Mouse (Mus musculus) intestine, embryonic 16.5 days (tissue): Measurements from ENCODE around the gene Dnajc5g. TPM values are rescaled to one million over a fixed set of nuclear protein-coding genes. Genes with fewer than 3 reads are reported as not detected.

Experiments used
- polyA plus RNA-seq: library from polyadenylated mRNA; unstranded; fragments of >200 nt; fragmentation: Nextera tagmentation; extraction: Ambion mirVana; gene quantifications from 2 replicates; pipeline ENCODE4 v1.2.1, GENCODE M21; 2015

Gene Dnajc5g
- polyA plus RNA-seq, 1 experiment from 2014 or later, result not detected

Other genes with a start within 250 kb of the Dnajc5g start
- gene Tmem214, start 238.3 kb upstream of the Dnajc5g start, polyA plus RNA-seq, result 76.5 and 81.0 TPM in 2 replicates
- gene Agbl5, start 217.6 kb upstream of the Dnajc5g start, polyA plus RNA-seq, result 13.9 and 16.3 TPM in 2 replicates
- gene Ost4, start 198.5 kb upstream of the Dnajc5g start, polyA plus RNA-seq, result 459 and 477 TPM in 2 replicates
- gene Emilin1, start 192.9 kb upstream of the Dnajc5g start, polyA plus RNA-seq, result 173 and 177 TPM in 2 replicates
- gene Khk, start 184.9 kb upstream of the Dnajc5g start, polyA plus RNA-seq, result 26.9 and 32.5 TPM in 2 replicates
- 67.0 and 88.7 TPM in 2 replicates for gene Cgref1, start 160.7 kb upstream of the Dnajc5g start, polyA plus RNA-seq
- gene Preb, start 145.9 kb upstream of the Dnajc5g start, polyA plus RNA-seq, result 222 and 227 TPM in 2 replicates
- 3.3 and 4.2 TPM in 2 replicates for gene Tcf23, start 137.6 kb upstream of the Dnajc5g start, polyA plus RNA-seq
- gene Atraid, start 58.0 kb upstream of the Dnajc5g start, polyA plus RNA-seq, result 180 and 190 TPM in 2 replicates
- gene Slc5a6, start 57.4 kb upstream of the Dnajc5g start, polyA plus RNA-seq, result 18.8 TPM in 2 replicates
- gene Cad, start 51.5 kb upstream of the Dnajc5g start, polyA plus RNA-seq, result 16.8 and 18.2 TPM in 2 replicates
- 0.12 and 0.15 TPM in 2 replicates for gene Slc30a3, start 2.0 kb downstream of the Dnajc5g start, polyA plus RNA-seq
- not detected in 2 replicates for gene Trim54, start 10.4 kb downstream of the Dnajc5g start, polyA plus RNA-seq
- gene Ucn, start 32.5 kb downstream of the Dnajc5g start, polyA plus RNA-seq, result not detected in 2 replicates
- 80.3 and 84.4 TPM in 2 replicates for gene Mpv17, start 48.0 kb downstream of the Dnajc5g start, polyA plus RNA-seq
- 1.1 TPM in 2 replicates for gene Gm29609, start 73.6 kb downstream of the Dnajc5g start, polyA plus RNA-seq
- 56.4 and 60.3 TPM in 2 replicates for gene Gtf3c2, start 73.9 kb downstream of the Dnajc5g start, polyA plus RNA-seq
- 143 and 149 TPM in 2 replicates for gene Snx17, start 86.9 kb downstream of the Dnajc5g start, polyA plus RNA-seq
- gene Eif2b4, start 87.1 kb downstream of the Dnajc5g start, polyA plus RNA-seq, result 67.1 and 67.6 TPM in 2 replicates
- 5.5 and 6.0 TPM in 2 replicates for gene Zfp513, start 96.0 kb downstream of the Dnajc5g start, polyA plus RNA-seq
- 110 and 122 TPM in 2 replicates for gene Ppm1g, start 114.4 kb downstream of the Dnajc5g start, polyA plus RNA-seq
- gene Nrbp1, start 134.6 kb downstream of the Dnajc5g start, polyA plus RNA-seq, result 132 and 140 TPM in 2 replicates
- gene Gm9970, start 134.9 kb downstream of the Dnajc5g start, polyA plus RNA-seq, result 0.27 TPM in 1 of 2 replicates, not detected in the other
- gene Krtcap3, start 145.4 kb downstream of the Dnajc5g start, polyA plus RNA-seq, result 70.1 and 71.1 TPM in 2 replicates
- 19.5 and 21.5 TPM in 2 replicates for gene Ift172, start 184.8 kb downstream of the Dnajc5g start, polyA plus RNA-seq
- gene Fndc4, start 189.8 kb downstream of the Dnajc5g start, polyA plus RNA-seq, result 18.3 and 19.3 TPM in 2 replicates
- gene Gckr, start 191.2 kb downstream of the Dnajc5g start, polyA plus RNA-seq, result 0.80 and 1.2 TPM in 2 replicates